Mouse (Mus musculus): ENCODE measurements around the gene Erp29. TPM values are rescaled to one million over a fixed set of nuclear protein-coding genes. Genes with fewer than 3 reads are reported as not detected.

Erp29 gene
- polyA plus RNA-seq, 1 experiment: 66.6 TPM

- no peak for DNase-seq (ENCODE audit: low read depth)
These were observed 63.2 kb downstream of the Erp29 start for GRCm38 (mm10) chr5:121389106-121389505.

- no peak for DNase-seq (ENCODE audit: low read depth)
These were observed 65.2 kb downstream of the Erp29 start for GRCm38 (mm10) chr5:121387126-121387525.

GRCm38 (mm10) chr5:121386120-121386909, 66.0 kb downstream of the Erp29 start:
- DNase-seq (ENCODE audit: low read depth): no peak

- no peak for DNase-seq (ENCODE audit: low read depth)
These were observed 66.7 kb downstream of the Erp29 start, which contains the start of gene Trafd1 for GRCm38 (mm10) chr5:121385461-121386119. Trafd1 (minus strand) TSS chr5:121385632.

GRCm38 (mm10) chr5:121384757-121385460, 67.4 kb downstream of the Erp29 start:
- no peak for DNase-seq (ENCODE audit: low read depth)

GRCm38 (mm10) chr5:121383857-121384756, 68.2 kb downstream of the Erp29 start:
- DNase-seq (ENCODE audit: low read depth): no peak

GRCm38 (mm10) chr5:121380692-121381091, 71.6 kb downstream of the Erp29 start:
- DNase-seq (ENCODE audit: low read depth): no peak

GRCm38 (mm10) chr5:121378678-121379256, 73.5 kb downstream of the Erp29 start:
- DNase-seq (ENCODE audit: low read depth): no peak

Other genes starting within 250 kb of the Erp29 start
- gene Rpl6, start 248.0 kb downstream of the Erp29 start, polyA plus RNA-seq (2012; rRNA removed): 380 and 391 TPM in 2 replicates
- 13.0 and 15.6 TPM in 2 replicates for gene Hectd4, start 232.3 kb downstream of the Erp29 start, polyA plus RNA-seq (2012; rRNA removed)
- gene Trafd1, start 66.9 kb downstream of the Erp29 start, polyA plus RNA-seq (2012; rRNA removed): 71.9 and 82.8 TPM in 2 replicates
- 7.9 and 8.0 TPM in 2 replicates for gene Naa25, start 54.6 kb downstream of the Erp29 start, polyA plus RNA-seq (2012; rRNA removed)
- gene Tmem116, start 613 bp downstream of the Erp29 start, polyA plus RNA-seq (2012; rRNA removed): 11.1 and 12.0 TPM in 2 replicates
- 0.05 and 0.32 TPM in 2 replicates for gene Adam1b, start 50.9 kb upstream of the Erp29 start, polyA plus RNA-seq (2012; rRNA removed)
- 4.7 and 4.8 TPM in 2 replicates for gene Adam1a, start 93.0 kb upstream of the Erp29 start, polyA plus RNA-seq (2012; rRNA removed)
- gene Gm42878, start 93.0 kb upstream of the Erp29 start, polyA plus RNA-seq (2012; rRNA removed): 0.33 TPM in 1 of 2 replicates, not detected in the other
- gene Mapkapk5, start 93.4 kb upstream of the Erp29 start, polyA plus RNA-seq (2012; rRNA removed): 45.5 and 48.9 TPM in 2 replicates
- 790 and 869 TPM in 2 replicates for gene Aldh2, start 141.3 kb upstream of the Erp29 start, polyA plus RNA-seq (2012; rRNA removed)
- gene Acad12, start 166.4 kb upstream of the Erp29 start, polyA plus RNA-seq (2012; rRNA removed): 17.4 and 21.3 TPM in 2 replicates
- 11.7 and 13.4 TPM in 2 replicates for gene Acad10, start 208.0 kb upstream of the Erp29 start, polyA plus RNA-seq (2012; rRNA removed)
- 29.9 and 35.8 TPM in 2 replicates for gene Brap, start 208.1 kb upstream of the Erp29 start, polyA plus RNA-seq (2012; rRNA removed)

Measured in gonadal fat pad, adult 2 months (tissue).